Mouse (Mus musculus): ENCODE measurements around the gene Eef2. TPM values are rescaled to one million over a fixed set of nuclear protein-coding genes. Genes with fewer than 3 reads are reported as not detected.
A peak's percentile ranks its signal among the peaks of the same experiment; 100 is the strongest.
"Not testable (repeated sequence)": the region's sequence is repeated elsewhere in the genome, so short reads cannot be mapped to it uniquely, and the experiment has no call there.

Gene Eef2
- polyA plus RNA-seq, 1 experiment from 2014 or later: 504 TPM

- ATAC-seq (ENCODE audit: insufficient read depth, low FRiP score, low TSS enrichment): peak; percentile 15; the same call in 1 of the 2 replicates
- DNase-seq (ENCODE audit: low spot score): no peak
- Histone ChIP-seq H3K4me1 (ENCODE audit: control insufficient read depth, insufficient read depth, low read length) (peaks cover 17% of the 10 kb centered on the region), H3K4me2 (ENCODE audit: low read depth) (peak overlapping the region; percentile 21; the same call in 1 of the 2 replicates), H3K27ac (ENCODE audit: low read depth, low read length) (peak overlapping the region; percentile 85), H3K27me3 (ENCODE audit: control insufficient read depth, insufficient read depth, low read length) (no peaks in the 10 kb centered on the region), H3K36me3 (ENCODE audit: control insufficient read depth, insufficient read depth, low read length) (peaks cover 16% of the 10 kb centered on the region), H3K4me3 (ENCODE audit: low read depth, low read length) (no peak overlapping the region), H3K9me3 (ENCODE audit: control insufficient read depth, low read length) (no peaks in the 10 kb centered on the region), H3K9ac (ENCODE audit: low read length) (no peak overlapping the region; the same call in 1 of the 2 replicates)
- 64% methylated on average over 2 of the region's 2 CpGs for WGBS
These were observed 14.1 kb upstream of the Eef2 start for GRCm38 (mm10) chr10:81162318-81162652.

DNA sequence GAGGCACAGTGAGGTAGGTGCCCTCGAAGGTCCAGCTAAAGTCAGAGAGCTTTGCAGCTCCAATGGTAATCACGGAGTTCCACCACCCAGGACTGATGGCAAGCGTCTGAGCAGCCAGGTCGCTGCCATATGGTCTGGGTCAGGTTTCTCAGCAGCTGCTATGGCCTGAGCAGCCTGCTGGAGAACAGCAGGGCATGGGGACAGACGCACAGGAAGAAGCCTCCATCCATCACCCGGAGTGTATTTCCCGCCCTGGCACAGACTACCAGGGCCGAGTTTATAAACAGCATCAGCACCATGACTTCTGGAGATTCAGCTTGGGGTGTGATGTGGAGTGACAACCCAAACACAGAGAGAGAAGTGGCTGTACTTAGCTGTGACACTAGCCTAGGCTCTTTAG, 11.3 kb upstream of the Eef2 start:
- no peak for DNase-seq (ENCODE audit: low spot score)
- Histone ChIP-seq H3K27me3 (ENCODE audit: control insufficient read depth, insufficient read depth, low read length) (no peaks in the 10 kb centered on the region), H3K4me1 (ENCODE audit: control insufficient read depth, insufficient read depth, low read length) (peaks cover 24% of the 10 kb centered on the region), H3K36me3 (ENCODE audit: control insufficient read depth, insufficient read depth, low read length) (peaks cover 6% of the 10 kb centered on the region), H3K9ac (ENCODE audit: low read length) (no peak overlapping the region), H3K27ac (ENCODE audit: low read depth, low read length) (no peak overlapping the region), H3K4me3 (ENCODE audit: low read depth, low read length) (no peak overlapping the region), H3K4me2 (ENCODE audit: low read depth) (no peak overlapping the region; the same call in 1 of the 2 replicates), H3K9me3 (ENCODE audit: control insufficient read depth, low read length) (no peaks in the 10 kb centered on the region)
- no peak for ATAC-seq (ENCODE audit: insufficient read depth, low FRiP score, low TSS enrichment)
- 61% methylated on average over 8 of the region's 8 CpGs for WGBS

GRCm38 (mm10) chr10:81167200-81168086, 9.0 kb upstream of the Eef2 start, which contains the start of gene Pias4:
Gene Pias4 (minus strand): TSS chr10:81167923.
- peak; percentile 83 for ATAC-seq (ENCODE audit: insufficient read depth, low FRiP score, low TSS enrichment)

GRCm38 (mm10) chr10:81168087-81168431, 8.4 kb upstream of the Eef2 start:
- no peaks in the 10 kb centered on the region for H3K27me3 ChIP-seq (ENCODE audit: control insufficient read depth, insufficient read depth, low read length)
- H3K4me3 ChIP-seq (ENCODE audit: low read depth, low read length): peak overlapping the region; percentile 96
- H3K9ac ChIP-seq (ENCODE audit: low read length): peak overlapping the region; percentile 41; the same call in 1 of the 2 replicates
- DNase-seq (ENCODE audit: low spot score) (no peak), ATAC-seq (ENCODE audit: insufficient read depth, low FRiP score, low TSS enrichment) (peak; percentile 74)
- WGBS: 14% methylated on average over 5 of the region's 5 CpGs
- peak overlapping the region; percentile 56 for H3K27ac ChIP-seq (ENCODE audit: low read depth, low read length)
- peaks cover 17% of the 10 kb centered on the region for H3K4me1 ChIP-seq (ENCODE audit: control insufficient read depth, insufficient read depth, low read length)
- H3K9me3 ChIP-seq (ENCODE audit: control insufficient read depth, low read length): no peaks in the 10 kb centered on the region
- peak overlapping the region; percentile 53 for H3K4me2 ChIP-seq (ENCODE audit: low read depth)
- H3K36me3 ChIP-seq (ENCODE audit: control insufficient read depth, insufficient read depth, low read length): peaks cover 4% of the 10 kb centered on the region; the same call in 1 of the 2 replicates

More at GRCm38 (mm10) chr10:81167200-81168086, 9.0 kb upstream of the Eef2 start, which contains the start of gene Pias4:
- H3K9me3 ChIP-seq (ENCODE audit: control insufficient read depth, low read length): no peaks in the 10 kb centered on the region
- H3K4me2 ChIP-seq (ENCODE audit: low read depth): peak within 1 kb of the TSS; percentile 91
- H3K9ac ChIP-seq (ENCODE audit: low read length): peak within 1 kb of the TSS; percentile 78
- H3K36me3 ChIP-seq (ENCODE audit: control insufficient read depth, insufficient read depth, low read length): peaks cover 4% of the 10 kb centered on the region; the same call in 1 of the 2 replicates
- H3K4me3 ChIP-seq (ENCODE audit: low read depth, low read length): peak within 1 kb of the TSS; percentile 96
- H3K27me3 ChIP-seq (ENCODE audit: control insufficient read depth, insufficient read depth, low read length): no peaks in the 10 kb centered on the region
- H3K27ac ChIP-seq (ENCODE audit: low read depth, low read length): peak within 1 kb of the TSS; percentile 64
- DNase-seq (ENCODE audit: low spot score): peak; percentile 100
- peaks cover 20% of the 10 kb centered on the region for H3K4me1 ChIP-seq (ENCODE audit: control insufficient read depth, insufficient read depth, low read length)
- WGBS: under 1% methylated on average over 53 of the region's 64 CpGs

DNA sequence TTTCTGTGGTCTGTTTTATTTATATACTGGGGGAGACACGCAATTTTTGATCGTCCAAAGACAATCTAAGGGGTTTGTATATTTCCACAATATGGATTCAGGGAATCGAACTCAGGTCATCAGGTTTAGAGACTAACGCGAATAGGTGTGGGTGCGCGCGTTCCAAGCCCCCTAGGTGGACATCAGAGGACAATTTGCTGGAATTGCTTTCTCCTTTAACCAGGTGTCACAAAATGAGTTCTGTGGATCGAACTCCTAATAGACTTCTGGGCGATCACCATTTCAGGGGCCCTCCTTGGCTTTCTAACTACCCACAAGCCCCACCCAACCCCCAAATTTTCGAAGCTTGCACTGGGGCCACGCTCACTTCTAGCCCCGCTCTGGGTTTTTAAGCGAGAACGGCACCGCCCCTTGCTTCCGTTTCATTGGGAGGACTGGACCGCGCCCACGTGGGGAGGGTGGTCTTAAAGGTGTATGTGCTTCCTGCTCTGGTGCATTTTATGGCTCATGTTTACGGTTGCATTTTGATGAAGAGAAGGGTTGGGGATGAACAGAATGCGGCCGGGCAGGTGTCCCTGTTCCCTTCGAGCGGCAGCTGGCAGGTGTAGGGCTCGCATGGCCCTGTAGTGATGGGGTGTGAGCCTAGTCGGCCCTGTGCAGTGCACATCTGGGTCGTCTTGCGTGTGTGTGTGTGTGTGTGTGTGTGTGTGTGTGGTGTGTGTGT, 7.7 kb upstream of the Eef2 start:
- ATAC-seq (ENCODE audit: insufficient read depth, low FRiP score, low TSS enrichment) (peak; percentile 43; the same call in 1 of the 2 replicates), DNase-seq (ENCODE audit: low spot score) (peak; percentile 80)
- Histone ChIP-seq H3K4me1 (ENCODE audit: control insufficient read depth, insufficient read depth, low read length) (peaks cover 19% of the 10 kb centered on the region), H3K4me3 (ENCODE audit: low read depth, low read length) (peak overlapping the region; percentile 96), H3K36me3 (ENCODE audit: control insufficient read depth, insufficient read depth, low read length) (peaks cover 4% of the 10 kb centered on the region; the same call in 1 of the 2 replicates), H3K27ac (ENCODE audit: low read depth, low read length) (peak overlapping the region; percentile 56), H3K9ac (ENCODE audit: low read length) (peak overlapping the region; percentile 45), H3K27me3 (ENCODE audit: control insufficient read depth, insufficient read depth, low read length) (no peaks in the 10 kb centered on the region), H3K4me2 (ENCODE audit: low read depth) (peak overlapping the region; percentile 53), H3K9me3 (ENCODE audit: control insufficient read depth, low read length) (no peaks in the 10 kb centered on the region)
- 5% methylated on average over 29 of the region's 29 CpGs for WGBS

DNA sequence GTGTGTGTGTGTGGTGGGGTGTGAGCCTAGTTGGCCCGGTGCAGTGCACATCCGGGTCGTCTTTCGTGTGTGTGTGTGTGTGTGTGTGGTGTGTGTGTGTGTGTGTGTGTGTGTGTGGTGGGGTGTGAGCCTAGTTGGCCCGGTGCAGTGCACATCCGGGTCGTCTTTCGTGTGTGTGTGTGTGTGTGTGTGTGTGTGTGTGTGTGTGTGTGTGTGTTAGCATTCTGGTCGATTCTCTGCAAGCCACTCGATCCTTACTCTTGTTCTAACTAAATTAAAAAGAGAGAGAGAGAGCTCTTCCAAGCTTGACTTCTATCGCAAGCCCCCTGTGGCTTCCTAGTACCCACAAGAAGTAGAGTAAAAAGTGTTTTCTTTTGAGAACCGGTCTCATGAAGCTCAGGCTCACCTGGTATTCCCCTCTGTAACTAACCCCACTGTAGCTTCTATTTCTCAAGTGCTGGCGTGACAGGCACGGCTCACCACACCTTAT, 7.0 kb upstream of the Eef2 start:
- not testable (repeated sequence) for H3K27ac ChIP-seq (ENCODE audit: low read depth, low read length); H3K36me3 ChIP-seq (ENCODE audit: control insufficient read depth, insufficient read depth, low read length); DNase-seq (ENCODE audit: low spot score); H3K9me3 ChIP-seq (ENCODE audit: control insufficient read depth, low read length); H3K9ac ChIP-seq (ENCODE audit: low read length); ATAC-seq (ENCODE audit: insufficient read depth, low FRiP score, low TSS enrichment); H3K4me3 ChIP-seq (ENCODE audit: low read depth, low read length); H3K4me2 ChIP-seq (ENCODE audit: low read depth); H3K27me3 ChIP-seq (ENCODE audit: control insufficient read depth, insufficient read depth, low read length)
- H3K4me1 ChIP-seq (ENCODE audit: control insufficient read depth, insufficient read depth, low read length): peaks cover 19% of the 10 kb centered on the region
- whole genome bisulfite sequencing: 69% methylated on average over 6 of the region's 14 CpGs

DNA sequence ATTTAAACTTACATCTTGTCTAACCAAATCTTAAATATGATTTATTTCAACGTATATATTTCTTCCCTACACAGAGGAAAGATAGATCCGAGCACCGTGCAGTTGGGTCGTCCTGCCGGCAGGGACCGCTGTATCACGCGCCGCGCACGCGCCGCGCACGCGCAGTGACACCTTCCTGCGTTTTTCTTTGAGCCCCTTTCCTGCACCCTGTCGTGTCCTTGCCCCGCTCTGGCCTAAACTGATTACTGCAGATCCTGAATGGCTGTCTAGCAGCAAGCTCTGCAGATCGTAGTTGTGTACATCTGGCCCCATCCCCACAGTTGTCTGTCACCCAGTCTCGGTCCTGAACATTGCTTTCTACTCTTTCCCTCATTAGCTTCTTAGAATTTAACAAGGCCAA, 3.3 kb upstream of the Eef2 start:
- Histone ChIP-seq H3K4me2 (ENCODE audit: low read depth) (peak overlapping the region; percentile 21), H3K4me1 (ENCODE audit: control insufficient read depth, insufficient read depth, low read length) (peaks cover 20% of the 10 kb centered on the region), H3K27ac (ENCODE audit: low read depth, low read length) (peak overlapping the region; percentile 73), H3K9me3 (ENCODE audit: control insufficient read depth, low read length) (no peaks in the 10 kb centered on the region), H3K4me3 (ENCODE audit: low read depth, low read length) (no peak overlapping the region), H3K36me3 (ENCODE audit: control insufficient read depth, insufficient read depth, low read length) (peaks cover 6% of the 10 kb centered on the region), H3K27me3 (ENCODE audit: control insufficient read depth, insufficient read depth, low read length) (no peaks in the 10 kb centered on the region), H3K9ac (ENCODE audit: low read length) (peak overlapping the region; percentile 20; the same call in 1 of the 2 replicates)
- ATAC-seq (ENCODE audit: insufficient read depth, low FRiP score, low TSS enrichment) (no peak), DNase-seq (ENCODE audit: low spot score) (peak; percentile 91)
- 8% methylated on average over 21 of the region's 21 CpGs for WGBS

DNA sequence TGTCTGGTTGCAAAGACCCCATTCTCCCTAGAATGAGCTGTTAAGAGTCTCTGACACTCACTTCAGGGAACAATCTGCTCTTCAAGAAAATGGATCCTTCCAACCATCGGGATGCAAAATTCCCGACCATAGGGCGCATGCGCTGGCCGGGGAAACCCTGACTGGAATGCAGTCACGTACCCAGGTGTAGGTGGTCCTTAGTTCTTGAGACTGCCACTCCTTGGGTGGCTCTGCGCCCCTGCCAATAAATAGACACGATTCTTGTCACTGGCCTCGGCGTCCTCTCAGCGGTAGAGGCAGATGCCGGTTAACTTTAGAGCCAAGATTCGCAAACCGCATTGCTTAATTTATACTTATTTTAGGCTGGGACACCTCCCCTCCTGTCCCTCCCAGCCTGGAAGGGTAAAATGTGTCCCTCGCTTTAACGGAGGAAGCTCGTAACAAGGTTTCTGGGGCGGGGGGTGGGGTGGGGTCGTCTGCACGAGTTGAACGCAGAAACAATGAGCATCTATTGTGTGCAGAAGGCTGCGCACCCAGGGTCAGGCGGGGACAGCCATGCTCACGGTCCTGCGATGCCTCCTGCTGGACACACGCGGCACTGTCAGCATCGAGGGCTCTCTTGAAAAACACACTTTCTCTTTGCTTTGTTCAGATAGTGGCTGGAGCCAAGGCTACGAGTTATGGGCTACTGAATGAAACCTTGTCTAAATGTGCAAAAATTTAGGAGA, 1.6 kb upstream of the Eef2 start:
- Histone ChIP-seq H3K9me3 (ENCODE audit: control insufficient read depth, low read length) (no peaks in the 10 kb centered on the region), H3K4me1 (ENCODE audit: control insufficient read depth, insufficient read depth, low read length) (peaks cover 13% of the 10 kb centered on the region), H3K36me3 (ENCODE audit: control insufficient read depth, insufficient read depth, low read length) (peaks cover 20% of the 10 kb centered on the region), H3K27ac (ENCODE audit: low read depth, low read length) (peak overlapping the region; percentile 85), H3K27me3 (ENCODE audit: control insufficient read depth, insufficient read depth, low read length) (no peaks in the 10 kb centered on the region), H3K9ac (ENCODE audit: low read length) (peak overlapping the region; percentile 74), H3K4me2 (ENCODE audit: low read depth) (peak overlapping the region; percentile 63), H3K4me3 (ENCODE audit: low read depth, low read length) (peak overlapping the region; percentile 34)
- DNase-seq (ENCODE audit: low spot score) (peak; percentile 93), ATAC-seq (ENCODE audit: insufficient read depth, low FRiP score, low TSS enrichment) (peak; percentile 65)
- 1% methylated on average over 29 of the region's 29 CpGs for WGBS
